Comparison of ENCODE assay signal across 8 mouse cellular contexts in the genomic region with DNA sequence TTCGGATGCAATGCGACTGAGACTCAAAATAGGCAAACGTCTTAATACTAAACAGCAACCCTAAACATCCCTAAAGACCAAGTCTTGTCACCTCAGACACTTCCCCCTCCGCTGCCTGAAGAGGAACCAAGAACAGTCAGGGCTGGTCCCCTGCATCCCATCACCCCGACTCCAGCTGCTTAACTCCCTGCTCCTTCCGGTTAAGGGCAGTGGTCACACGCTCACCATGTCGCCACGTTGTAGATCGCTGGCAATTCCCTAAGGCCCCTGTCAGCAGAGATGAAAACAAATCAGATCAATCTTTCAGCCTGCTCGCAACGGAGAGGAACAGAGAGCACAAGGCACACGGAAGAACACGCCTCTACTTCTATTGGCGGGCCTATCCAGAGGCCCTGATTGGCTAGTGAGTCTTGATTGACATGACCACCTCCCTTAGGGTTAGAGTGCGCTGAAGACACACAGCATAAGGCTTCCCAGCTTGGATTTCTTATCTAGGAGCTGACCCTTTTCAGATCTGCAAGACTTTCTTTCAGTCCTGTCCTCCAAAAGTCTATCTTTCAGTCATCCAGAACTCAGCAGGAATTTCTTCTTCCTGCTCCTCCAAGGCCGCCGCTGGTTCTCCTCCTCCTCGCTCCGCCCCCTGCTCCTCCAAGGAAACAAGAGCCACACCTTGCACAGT.
DNase-seq lines count a peak whose midpoint lies in the region; ATAC-seq and TF ChIP-seq lines count a peak whose summit lies in the region.
"Not testable (repeated sequence)": the region's sequence is repeated elsewhere in the genome, so short reads cannot be mapped to it uniquely, and the experiment has no call there.

No protein-coding gene starts in this region.

- peak overlapping the region; percentile 63 to 74 for H3K4me3 ChIP-seq in MEL (ENCODE audit: control insufficient read depth in 1 of 2, insufficient read depth in 1 of 2, low read depth in 2 of 2, low read length in 2 of 2)
- peak overlapping the region; percentile 49 for H3K4me3 ChIP-seq in liver, postnatal 0 days (ENCODE audit: low read depth, low read length)
- H3K4me3 ChIP-seq in neural tube, embryonic 12.5 days: peak overlapping the region; percentile 44
- peak overlapping the region; percentile 79 for H3K4me3 ChIP-seq in testis, adult 2 months (ENCODE audit: control insufficient read depth, low read depth, low read length)

- TF ChIP-seq CTCF in MEL (IDR thresholded peaks at IDR 0.05 in 2 of 3, conservative IDR thresholded peaks at IDR 0.05 in 1 of 3; ENCODE audit: control insufficient read depth in 1 of 3, insufficient read depth in 1 of 3, low read depth in 2 of 3, low read length in 3 of 3, poor library complexity in 1 of 3, severe bottlenecking in 1 of 3); liver, postnatal 0 days (IDR thresholded peaks at IDR 0.05; ENCODE audit: low read depth); testis, adult 2 months (IDR thresholded peaks at IDR 0.05; ENCODE audit: control insufficient read depth, insufficient read depth, insufficient replicate concordance, low read depth, low read length): not testable (repeated sequence)

- WGBS in liver, postnatal 0 days (ENCODE audit: insufficient replicate concordance): 2% methylated on average over 15 of the region's 20 CpGs
- WGBS in neural tube, embryonic 12.5 days: 2% methylated on average over 20 of the region's 20 CpGs

- 0 out of 4 replicates have a peak, but pooled peaks of 1 of the 2 experiments have one; percentile 26 for TF ChIP-seq POLR2A in MEL (IDR thresholded peaks at IDR 0.05; ENCODE audit: control insufficient read depth in 1 of 2, insufficient read depth in 1 of 2, low read depth in 1 of 2, low read length in 2 of 2, poor library complexity in 1 of 2)
- TF ChIP-seq POLR2A in testis, adult 2 months (IDR thresholded peaks at IDR 0.05; ENCODE audit: control insufficient read depth, low read depth, low read length): not testable (repeated sequence)

- not testable (repeated sequence) for H3K4me1 ChIP-seq in MEL (ENCODE audit: control insufficient read depth in 1 of 2, insufficient read depth in 2 of 2, low read length in 2 of 2); liver, postnatal 0 days (ENCODE audit: insufficient read depth); neural tube, embryonic 12.5 days; testis, adult 2 months (ENCODE audit: control insufficient read depth, insufficient read depth, low read length)

- not testable (repeated sequence) for H3K79me2 ChIP-seq in MEL (ENCODE audit: control insufficient read depth, insufficient read depth, low read length, poor library complexity)

- peak overlapping the region; percentile 69 for H3K4me2 ChIP-seq in liver, postnatal 0 days (ENCODE audit: low read depth, low read length)
- H3K4me2 ChIP-seq in neural tube, embryonic 12.5 days (replicated peaks): peak overlapping the region; percentile 57

- peak overlapping the region; percentile 72 for H3K9ac ChIP-seq in MEL (ENCODE audit: control insufficient read depth, low read depth, low read length, poor library complexity, severe bottlenecking)
- not testable (repeated sequence) for H3K9ac ChIP-seq in liver, postnatal 0 days (replicated peaks)
- H3K9ac ChIP-seq in neural tube, embryonic 12.5 days: peak overlapping the region; percentile 54

- not testable (repeated sequence) for H3K27me3 ChIP-seq in MEL (ENCODE audit: control insufficient read depth in 1 of 2, insufficient read depth in 2 of 2, low read length in 2 of 2); liver, postnatal 0 days (ENCODE audit: insufficient read depth, low read length); neural tube, embryonic 12.5 days (replicated peaks); testis, adult 2 months (ENCODE audit: control insufficient read depth, insufficient read depth, low read length)

- not testable (repeated sequence) for H3K36me3 ChIP-seq in MEL (ENCODE audit: control insufficient read depth in 1 of 2, insufficient read depth in 2 of 2, low read length in 2 of 2); liver, postnatal 0 days (replicated peaks; ENCODE audit: insufficient read depth, low read length); neural tube, embryonic 12.5 days; testis, adult 2 months (ENCODE audit: control insufficient read depth, insufficient read depth, low read length)

- not testable (repeated sequence) for TF ChIP-seq EP300 in MEL (IDR thresholded peaks at IDR 0.05; ENCODE audit: low read depth in 1 of 2, low read length in 2 of 2); liver, postnatal 0 days (IDR thresholded peaks at IDR 0.05; ENCODE audit: low read depth)

- ATAC-seq in liver, postnatal 0 days: peak; percentile 100
- ATAC-seq in neural tube, embryonic 12.5 days (ENCODE audit: low FRiP score, low read depth): peak; percentile 100

- DNase-seq in MEL (ENCODE audit: low read depth, low spot score): peak; percentile 79
- peak; percentile 36 for DNase-seq in cerebellum, adult 8-10 months
- peak; percentile 28 for DNase-seq in forelimb bud, embryonic 11.5 days (ENCODE audit: low read depth, low spot score)
- DNase-seq in heart, postnatal 4 days: peak; percentile 19
- peak; percentile 23 to 63 for DNase-seq in layer of hippocampus, adult 18-20 months (ENCODE audit: low spot score in 2 of 2)
- DNase-seq in liver, postnatal 0 days: peak; percentile 27

- H3K9me3 ChIP-seq in MEL (replicated peaks; ENCODE audit: insufficient read depth, low read length); liver, postnatal 0 days (ENCODE audit: low read length); neural tube, embryonic 12.5 days: not testable (repeated sequence)

- H3K27ac ChIP-seq in MEL (ENCODE audit: control insufficient read depth, low read depth, low read length): peak overlapping the region; percentile 44
- peak overlapping the region; percentile 16; the same call in 1 of the 2 replicates for H3K27ac ChIP-seq in liver, postnatal 0 days (ENCODE audit: low read depth)
- H3K27ac ChIP-seq in neural tube, embryonic 12.5 days; testis, adult 2 months (ENCODE audit: control insufficient read depth, insufficient read depth, low read depth, low read length): not testable (repeated sequence)

- TF ChIP-seq RAD21 in MEL (IDR thresholded peaks at IDR 0.05; ENCODE audit: low read depth, low read length): not testable (repeated sequence)

TF ChIP-seq in MEL, 35 proteins besides CTCF, POLR2A, EP300 and RAD21:
- TF ChIP-seq HCFC1 (IDR thresholded peaks at IDR 0.05; ENCODE audit: low read depth, low read length) (0 out of 2 replicates have a peak, but pooled peaks have one; percentile 19), SIN3A (IDR thresholded peaks at IDR 0.05; ENCODE audit: low read length) (0 out of 2 replicates have a peak, but pooled peaks have one; percentile 24)
TF ChIP-seq in MEL: peak in this region for 2; not testable (repeated sequence) for 33.

Comparison
In these comparisons a context has a peak if more than half of its experiments do, and no peak if none do; other contexts are left out.
1. DNase-seq: peak in every context shown above with its lines; median percentile 79 in MEL; 43 in layer of hippocampus, adult 18-20 months; 36 in cerebellum, adult 8-10 months; 28 in forelimb bud, embryonic 11.5 days; 27 in liver, postnatal 0 days; 19 in heart, postnatal 4 days.